Mouse (Mus musculus): ENCODE measurements around the gene Pard3b.

Pard3b gene

GRCm38 (mm10) chr1:61751008-61751407 lies 112.4 kb downstream of the Pard3b start:
- DNase-seq (ENCODE audit: low read depth, low spot score): no peak

GRCm38 (mm10) chr1:61756771-61757170 lies 118.1 kb downstream of the Pard3b start:
- DNase-seq (ENCODE audit: low read depth, low spot score): no peak

- peak; percentile 46 for DNase-seq (ENCODE audit: low read depth, low spot score)
Measured at GRCm38 (mm10) chr1:61771213-61771612, 132.6 kb downstream of the Pard3b start.

- DNase-seq (ENCODE audit: low read depth, low spot score): no peak
Measured at GRCm38 (mm10) chr1:61778731-61779130, 140.1 kb downstream of the Pard3b start.

- DNase-seq (ENCODE audit: low read depth, low spot score): no peak
Measured at GRCm38 (mm10) chr1:61779906-61780305, 141.3 kb downstream of the Pard3b start.

- DNase-seq (ENCODE audit: low read depth, low spot score): no peak
Measured at GRCm38 (mm10) chr1:61796296-61796695, 157.7 kb downstream of the Pard3b start.

- DNase-seq (ENCODE audit: low read depth, low spot score): no peak
Measured at GRCm38 (mm10) chr1:61820213-61820612, 181.6 kb downstream of the Pard3b start.

- DNase-seq (ENCODE audit: low read depth, low spot score): no peak
Measured at GRCm38 (mm10) chr1:61825560-61826191, 187.1 kb downstream of the Pard3b start.

- DNase-seq (ENCODE audit: low read depth, low spot score): no peak
Measured at GRCm38 (mm10) chr1:61837006-61837544, 198.5 kb downstream of the Pard3b start.

- DNase-seq (ENCODE audit: low read depth, low spot score): no peak
Measured at GRCm38 (mm10) chr1:61846606-61847005, 208.0 kb downstream of the Pard3b start.

GRCm38 (mm10) chr1:61849029-61849714 lies 210.5 kb downstream of the Pard3b start:
- DNase-seq (ENCODE audit: low read depth, low spot score): no peak

- no peak for DNase-seq (ENCODE audit: low read depth, low spot score)
Measured at GRCm38 (mm10) chr1:61850471-61850870, 211.8 kb downstream of the Pard3b start.

- DNase-seq (ENCODE audit: low read depth, low spot score): no peak
Measured at GRCm38 (mm10) chr1:61851176-61851575, 212.6 kb downstream of the Pard3b start.

- DNase-seq (ENCODE audit: low read depth, low spot score): no peak
Measured at GRCm38 (mm10) chr1:61867286-61868082, 228.9 kb downstream of the Pard3b start.

- no peak for DNase-seq (ENCODE audit: low read depth, low spot score)
Measured at GRCm38 (mm10) chr1:61874875-61875274, 236.3 kb downstream of the Pard3b start.

GRCm38 (mm10) chr1:61879706-61880470 lies 241.3 kb downstream of the Pard3b start:
- DNase-seq (ENCODE audit: low read depth, low spot score): no peak

- no peak for DNase-seq (ENCODE audit: low read depth, low spot score)
Measured at GRCm38 (mm10) chr1:61896048-61896447, 257.4 kb downstream of the Pard3b start.

GRCm38 (mm10) chr1:61903271-61904007 lies 264.8 kb downstream of the Pard3b start:
- no peak for DNase-seq (ENCODE audit: low read depth, low spot score)

- no peak for DNase-seq (ENCODE audit: low read depth, low spot score)
Measured at GRCm38 (mm10) chr1:61904036-61904435, 265.4 kb downstream of the Pard3b start.

GRCm38 (mm10) chr1:61912931-61913330 lies 274.3 kb downstream of the Pard3b start:
- DNase-seq (ENCODE audit: low read depth, low spot score): no peak

- DNase-seq (ENCODE audit: low read depth, low spot score): no peak
Measured at GRCm38 (mm10) chr1:61924958-61925357, 286.3 kb downstream of the Pard3b start.

All from retina, postnatal 7 days (tissue).